Mouse (Mus musculus) bone marrow, adult 2 months (tissue): ENCODE measurements around the gene Rps18. TPM values are rescaled to one million over a fixed set of nuclear protein-coding genes. Genes with fewer than 3 reads are reported as not detected.
A peak's percentile ranks its signal among the peaks of the same experiment; 100 is the strongest.

Experiments used
- H3K27ac ChIP-seq: fragments of 200-500 bp; 2 replicates; pipeline ENCODE4 v1.5.1; 2012; ENCODE audit warnings: low read depth, mild to moderate bottlenecking, control low read depth, inconsistent platforms, low read length; ENCODE audit not compliant: control insufficient read depth, poor library complexity, insufficient read depth
- H3K4me1 ChIP-seq: fragments of 200-500 bp; 2 replicates; pipeline ENCODE4 v1.6.1; 2011; ENCODE audit warnings: low read length; ENCODE audit not compliant: control insufficient read depth, insufficient read depth
- H3K4me3 ChIP-seq: fragments of 200-500 bp; replicated peaks from 2 replicates; pipeline ENCODE3; 2011; ENCODE audit warnings: mild to moderate bottlenecking, low read depth, low read length, control low read depth; ENCODE audit not compliant: control insufficient read depth
- CTCF ChIP-seq: fragments of 200-500 bp; IDR thresholded peaks from 2 replicates; pipeline ENCODE4 v1.5.1; 2011; ENCODE audit warnings: low read length, control low read depth; ENCODE audit not compliant: control insufficient read depth, insufficient read depth
- POLR2A ChIP-seq: fragments of 200-500 bp; IDR thresholded peaks from 2 replicates; pipeline ENCODE4 v1.6.1; 2011; ENCODE audit warnings: low read depth, mild to moderate bottlenecking, control low read depth, low read length, borderline replicate concordance; ENCODE audit not compliant: control insufficient read depth
- WGBS: fragments of 180-500 bp; shearing (Covaris S2); methylation state at CpG from one replicate; pipeline ENCODE4 v1.1.7; 2018; 5-methylcytosine and 5-hydroxymethylcytosine counted together
- polyA plus RNA-seq: library from polyadenylated mRNA; stranded (reverse); fragments of >200 nt; gene quantifications from 2 replicates; pipeline ENCODE4 v1.2.4, GENCODE M21; 2011; ENCODE audit warnings: low replicate concordance; ENCODE audit not compliant: missing spikeins, insufficient read depth, insufficient read length

The Rps18 gene
- polyA plus RNA-seq, 1 experiment, result 1,335 TPM

- TF ChIP-seq POLR2A, result no peak
- no peak for TF ChIP-seq CTCF
Measured at GRCm38 (mm10) chr17:33962876-33963275, 7.1 kb upstream of the Rps18 start.

GRCm38 (mm10) chr17:33959948-33960347 lies 4.1 kb upstream of the Rps18 start:
- no peak overlapping the region for H3K4me3 ChIP-seq
- TF ChIP-seq CTCF, result no peak
- no peak for TF ChIP-seq POLR2A
- 95% methylated on average over 15 of the region's 15 CpGs for WGBS
- H3K4me1 ChIP-seq, result no peaks in the 10 kb centered on the region
- H3K27ac ChIP-seq, result no peak overlapping the region

More at GRCm38 (mm10) chr17:33962876-33963275, 7.1 kb upstream of the Rps18 start:
- Histone ChIP-seq H3K27ac (no peak overlapping the region), H3K4me1 (no peaks in the 10 kb centered on the region), H3K4me3 (no peak overlapping the region)
- 89% methylated on average over 7 of the region's 7 CpGs for WGBS

GRCm38 (mm10) chr17:33959135-33959534 lies 3.3 kb upstream of the Rps18 start:
- H3K4me1 ChIP-seq, result peaks cover 1% of the 10 kb centered on the region; the same call in 1 of the 2 replicates
- WGBS, result 94% methylated on average over 13 of the region's 13 CpGs
- TF ChIP-seq POLR2A (no peak), CTCF (no peak)
- no peak overlapping the region for H3K27ac ChIP-seq
- no peak overlapping the region for H3K4me3 ChIP-seq

GRCm38 (mm10) chr17:33958451-33958850 lies 2.6 kb upstream of the Rps18 start:
- 95% methylated on average over 11 of the region's 11 CpGs for WGBS
- TF ChIP-seq POLR2A (no peak), CTCF (no peak)
- peaks cover 1% of the 10 kb centered on the region; the same call in 1 of the 2 replicates for H3K4me1 ChIP-seq
- no peak overlapping the region for H3K4me3 ChIP-seq
- no peak overlapping the region for H3K27ac ChIP-seq

GRCm38 (mm10) chr17:33957493-33957892 lies 1.7 kb upstream of the Rps18 start:
- Histone ChIP-seq H3K4me1 (peaks cover 1% of the 10 kb centered on the region; the same call in 1 of the 2 replicates), H3K4me3 (no peak overlapping the region), H3K27ac (no peak overlapping the region)
- no peak for TF ChIP-seq POLR2A
- TF ChIP-seq CTCF, result no peak
- 68% methylated on average over 6 of the region's 6 CpGs for WGBS

- Histone ChIP-seq H3K4me3 (peak overlapping the region; percentile 95), H3K4me1 (peaks cover 1% of the 10 kb centered on the region; the same call in 1 of the 2 replicates), H3K27ac (peak overlapping the region; percentile 92)
- WGBS, result 6% methylated on average over 10 of the region's 10 CpGs
- TF ChIP-seq CTCF, result no peak
- TF ChIP-seq POLR2A, result no peak
Measured at GRCm38 (mm10) chr17:33956336-33956735, 535 bp upstream of the Rps18 start.

GRCm38 (mm10) chr17:33954646-33955554 lies 901 bp downstream of the Rps18 start:
- under 1% methylated on average over 33 of the region's 33 CpGs for WGBS
- peaks cover 3% of the 10 kb centered on the region for H3K4me1 ChIP-seq
- H3K4me3 ChIP-seq, result peak overlapping the region; percentile 65
- TF ChIP-seq POLR2A, result no peak
- TF ChIP-seq CTCF, result no peak
- peak overlapping the region; percentile 92 for H3K27ac ChIP-seq

GRCm38 (mm10) chr17:33953961-33954565 lies 1.7 kb downstream of the Rps18 start:
- peak overlapping the region; percentile 65 for H3K4me3 ChIP-seq
- TF ChIP-seq CTCF, result no peak
- TF ChIP-seq POLR2A, result no peak
- H3K4me1 ChIP-seq, result peaks cover 3% of the 10 kb centered on the region
- H3K27ac ChIP-seq, result no peak overlapping the region
- 36% methylated on average over 5 of the region's 5 CpGs for WGBS
